Mouse (Mus musculus): ENCODE data around the gene Lyrm4. TPM values are rescaled to one million over a fixed set of nuclear protein-coding genes. Genes with fewer than 3 reads are reported as not detected.
A peak's percentile ranks its signal among the peaks of the same experiment; 100 is the strongest.

Gene Lyrm4
- polyA plus RNA-seq, 1 experiment from 2014 or later: 24.8 TPM

- Histone ChIP-seq H3K27ac (replicated peaks; ENCODE audit: low read depth, low read length) (no peak overlapping the region), H3K4me1 (ENCODE audit: control insufficient read depth, insufficient read depth, low read length) (peaks cover 8% of the 10 kb centered on the region), H3K4me3 (ENCODE audit: low read depth, low read length) (peak overlapping the region; percentile 50), H3K9ac (ENCODE audit: low read depth, low read length) (peak overlapping the region; percentile 56), H3K4me2 (ENCODE audit: low read depth, low read length) (peak overlapping the region; percentile 100), H3K36me3 (ENCODE audit: control insufficient read depth, insufficient read depth, low read length) (no peaks in the 10 kb centered on the region), H3K9me3 (ENCODE audit: control insufficient read depth, low read length) (no peaks in the 10 kb centered on the region), H3K27me3 (replicated peaks; ENCODE audit: control insufficient read depth, insufficient read depth, low read length) (peaks cover 20% of the 10 kb centered on the region)
- DNase-seq (ENCODE audit: low spot score) (peak; percentile 68), ATAC-seq (ENCODE audit: low read depth) (peak; percentile 84)
- WGBS: 2% methylated on average over 28 of the region's 57 CpGs
Observed at GRCm38 (mm10) chr13:35968719-35969430, 148.5 kb downstream of the Lyrm4 start.

- H3K9me3 ChIP-seq (ENCODE audit: control insufficient read depth, low read length): no peaks in the 10 kb centered on the region
- ATAC-seq (ENCODE audit: low read depth) (peak; percentile 68), DNase-seq (ENCODE audit: low spot score) (peak; percentile 47)
- H3K27me3 ChIP-seq (replicated peaks; ENCODE audit: control insufficient read depth, insufficient read depth, low read length): peaks cover 20% of the 10 kb centered on the region
- WGBS: under 1% methylated on average over 32 of the region's 38 CpGs
- H3K36me3 ChIP-seq (ENCODE audit: control insufficient read depth, insufficient read depth, low read length): no peaks in the 10 kb centered on the region
- H3K9ac ChIP-seq (ENCODE audit: low read depth, low read length): peak overlapping the region; percentile 56
- H3K4me3 ChIP-seq (ENCODE audit: low read depth, low read length): peak overlapping the region; percentile 50
- H3K4me2 ChIP-seq (ENCODE audit: low read depth, low read length): peak overlapping the region; percentile 100
- no peak overlapping the region for H3K27ac ChIP-seq (replicated peaks; ENCODE audit: low read depth, low read length)
- peaks cover 8% of the 10 kb centered on the region for H3K4me1 ChIP-seq (ENCODE audit: control insufficient read depth, insufficient read depth, low read length)
Observed at GRCm38 (mm10) chr13:35968131-35968718, 149.1 kb downstream of the Lyrm4 start.

DNA sequence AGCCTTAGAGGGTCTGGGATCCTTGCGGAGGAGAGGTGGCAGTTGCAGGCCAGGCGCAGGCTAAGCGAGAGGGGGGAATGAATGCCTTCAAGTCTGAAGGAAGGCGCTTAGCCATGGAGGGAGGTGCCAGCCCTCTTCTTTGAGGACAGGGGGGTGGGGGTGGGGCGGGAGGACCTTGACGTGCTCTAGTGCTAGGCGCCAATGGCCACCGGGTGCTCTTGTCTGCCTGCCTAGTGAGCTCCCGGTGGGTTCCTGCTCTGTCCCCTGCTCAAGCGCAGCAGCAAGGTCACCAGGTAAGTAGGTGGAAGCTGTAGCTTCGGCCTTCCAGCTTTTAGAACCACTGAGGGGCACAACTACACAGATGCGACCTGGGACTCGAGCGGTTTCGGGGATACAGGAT is 149.6 kb downstream of the Lyrm4 start:
- Histone ChIP-seq H3K4me3 (ENCODE audit: low read depth, low read length) (peak overlapping the region; percentile 50), H3K9me3 (ENCODE audit: control insufficient read depth, low read length) (no peaks in the 10 kb centered on the region), H3K4me1 (ENCODE audit: control insufficient read depth, insufficient read depth, low read length) (peaks cover 8% of the 10 kb centered on the region), H3K4me2 (ENCODE audit: low read depth, low read length) (peak overlapping the region; percentile 100), H3K9ac (ENCODE audit: low read depth, low read length) (peak overlapping the region; percentile 56), H3K27me3 (replicated peaks; ENCODE audit: control insufficient read depth, insufficient read depth, low read length) (peaks cover 20% of the 10 kb centered on the region), H3K27ac (replicated peaks; ENCODE audit: low read depth, low read length) (no peak overlapping the region), H3K36me3 (ENCODE audit: control insufficient read depth, insufficient read depth, low read length) (no peaks in the 10 kb centered on the region)
- no peak for ATAC-seq (ENCODE audit: low read depth)
- WGBS: 2% methylated on average over 13 of the region's 15 CpGs
- peak; percentile 7 for DNase-seq (ENCODE audit: low spot score)

DNA sequence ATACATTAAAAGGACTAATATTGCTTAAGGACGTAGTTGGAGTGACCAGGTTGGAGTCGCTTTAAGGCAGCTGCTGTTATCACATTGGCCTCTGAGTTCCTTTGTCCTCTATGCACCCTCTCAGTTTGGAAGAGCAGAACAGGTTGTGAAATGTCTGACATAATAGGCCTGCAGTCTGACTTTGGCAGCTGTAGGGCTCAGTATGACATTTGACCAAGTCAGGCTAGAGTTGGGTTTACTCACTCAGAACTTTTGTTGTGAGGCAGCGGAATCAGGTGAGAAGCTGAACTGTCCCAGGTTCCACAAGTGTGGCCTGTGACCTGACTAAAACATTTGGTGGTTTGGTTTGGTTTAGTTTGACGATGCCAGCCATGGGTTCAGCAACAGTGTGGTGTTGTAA is 153.7 kb downstream of the Lyrm4 start:
- no peak overlapping the region for H3K27ac ChIP-seq (replicated peaks; ENCODE audit: low read depth, low read length)
- H3K27me3 ChIP-seq (replicated peaks; ENCODE audit: control insufficient read depth, insufficient read depth, low read length): peaks cover 5% of the 10 kb centered on the region; the same call in 1 of the 2 replicates
- ATAC-seq (ENCODE audit: low read depth): no peak
- no peak overlapping the region for H3K9ac ChIP-seq (ENCODE audit: low read depth, low read length)
- DNase-seq (ENCODE audit: low spot score): no peak
- H3K4me3 ChIP-seq (ENCODE audit: low read depth, low read length): no peak overlapping the region
- no peaks in the 10 kb centered on the region for H3K9me3 ChIP-seq (ENCODE audit: control insufficient read depth, low read length)
- no peaks in the 10 kb centered on the region for H3K36me3 ChIP-seq (ENCODE audit: control insufficient read depth, insufficient read depth, low read length)
- 91% methylated on average over 4 of the region's 4 CpGs for WGBS
- peaks cover 4% of the 10 kb centered on the region for H3K4me1 ChIP-seq (ENCODE audit: control insufficient read depth, insufficient read depth, low read length)
- H3K4me2 ChIP-seq (ENCODE audit: low read depth, low read length): no peak overlapping the region

GRCm38 (mm10) chr13:35959391-35960067 is 157.8 kb downstream of the Lyrm4 start:
- no peak for ATAC-seq (ENCODE audit: low read depth)
- Histone ChIP-seq H3K27me3 (replicated peaks; ENCODE audit: control insufficient read depth, insufficient read depth, low read length) (no peaks in the 10 kb centered on the region), H3K36me3 (ENCODE audit: control insufficient read depth, insufficient read depth, low read length) (no peaks in the 10 kb centered on the region), H3K9ac (ENCODE audit: low read depth, low read length) (no peak overlapping the region), H3K4me2 (ENCODE audit: low read depth, low read length) (no peak overlapping the region), H3K4me1 (ENCODE audit: control insufficient read depth, insufficient read depth, low read length) (no peaks in the 10 kb centered on the region), H3K9me3 (ENCODE audit: control insufficient read depth, low read length) (no peaks in the 10 kb centered on the region), H3K27ac (replicated peaks; ENCODE audit: low read depth, low read length) (no peak overlapping the region), H3K4me3 (ENCODE audit: low read depth, low read length) (no peak overlapping the region)
- WGBS: 71% methylated on average over 12 of the region's 12 CpGs
- DNase-seq (ENCODE audit: low spot score): no peak

- Histone ChIP-seq H3K4me1 (ENCODE audit: control insufficient read depth, insufficient read depth, low read length) (no peaks in the 10 kb centered on the region), H3K9ac (ENCODE audit: low read depth, low read length) (no peak within 1 kb of the TSS), H3K36me3 (ENCODE audit: control insufficient read depth, insufficient read depth, low read length) (no peaks in the 10 kb centered on the region), H3K27ac (replicated peaks; ENCODE audit: low read depth, low read length) (no peak within 1 kb of the TSS), H3K4me2 (ENCODE audit: low read depth, low read length) (no peak within 1 kb of the TSS), H3K4me3 (ENCODE audit: low read depth, low read length) (no peak within 1 kb of the TSS), H3K27me3 (replicated peaks; ENCODE audit: control insufficient read depth, insufficient read depth, low read length) (no peaks in the 10 kb centered on the region), H3K9me3 (ENCODE audit: control insufficient read depth, low read length) (no peaks in the 10 kb centered on the region)
- no peak for ATAC-seq (ENCODE audit: low read depth)
- WGBS: 94% methylated on average over 1 of the region's 1 CpGs
- DNase-seq (ENCODE audit: low spot score): no peak
Observed at GRCm38 (mm10) chr13:35958539-35958938, 158.8 kb downstream of the Lyrm4 start, which contains the start of gene Ppp1r3g. Ppp1r3g (plus strand) TSS chr13:35958839.

GRCm38 (mm10) chr13:35949814-35950455 is 167.4 kb downstream of the Lyrm4 start:
- Histone ChIP-seq H3K4me2 (ENCODE audit: low read depth, low read length) (no peak overlapping the region), H3K4me3 (ENCODE audit: low read depth, low read length) (no peak overlapping the region), H3K27ac (replicated peaks; ENCODE audit: low read depth, low read length) (no peak overlapping the region), H3K9ac (ENCODE audit: low read depth, low read length) (no peak overlapping the region), H3K4me1 (ENCODE audit: control insufficient read depth, insufficient read depth, low read length) (no peaks in the 10 kb centered on the region), H3K9me3 (ENCODE audit: control insufficient read depth, low read length) (peaks cover 15% of the 10 kb centered on the region; the same call in 1 of the 2 replicates), H3K36me3 (ENCODE audit: control insufficient read depth, insufficient read depth, low read length) (no peaks in the 10 kb centered on the region), H3K27me3 (replicated peaks; ENCODE audit: control insufficient read depth, insufficient read depth, low read length) (no peaks in the 10 kb centered on the region)
- DNase-seq (ENCODE audit: low spot score): peak; percentile 28
- 68% methylated on average over 17 of the region's 17 CpGs for WGBS
- no peak for ATAC-seq (ENCODE audit: low read depth)

DNA sequence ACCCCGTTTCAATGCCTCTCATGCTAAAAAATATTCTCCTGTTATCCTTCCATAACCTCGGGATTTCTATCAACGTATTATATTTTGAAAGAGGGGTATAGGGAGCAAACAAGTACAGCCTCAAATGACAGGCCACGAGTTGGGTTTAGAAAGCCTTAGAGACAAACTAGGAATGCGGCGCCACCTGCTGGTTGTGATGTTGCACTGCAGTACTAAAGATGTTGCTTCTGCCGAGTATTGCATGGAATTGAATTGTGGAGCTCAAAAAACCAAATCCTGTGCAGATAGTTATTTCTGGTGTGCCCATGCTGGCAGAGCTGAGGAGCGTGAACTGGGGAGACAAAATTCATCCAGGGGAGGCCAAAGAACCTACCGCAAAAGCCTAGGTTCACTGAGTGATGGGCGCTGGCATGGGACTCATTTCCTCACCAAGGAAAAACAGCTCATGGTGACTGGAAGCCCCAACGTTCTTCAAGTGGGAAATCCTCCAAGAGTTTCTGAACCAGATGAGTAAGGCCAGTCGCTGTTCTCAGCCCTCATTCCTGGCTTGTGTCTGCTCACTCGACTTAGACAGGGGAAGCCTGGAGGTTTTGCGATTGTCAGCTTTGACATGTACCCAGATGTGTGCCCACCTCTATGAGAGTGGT is 169.8 kb downstream of the Lyrm4 start:
- ATAC-seq (ENCODE audit: low read depth): 0 out of 2 replicates have a peak, but pooled peaks have one; percentile 30
- H3K4me3 ChIP-seq (ENCODE audit: low read depth, low read length): no peak overlapping the region
- H3K27me3 ChIP-seq (replicated peaks; ENCODE audit: control insufficient read depth, insufficient read depth, low read length): no peaks in the 10 kb centered on the region
- H3K9me3 ChIP-seq (ENCODE audit: control insufficient read depth, low read length): peaks cover 12% of the 10 kb centered on the region; the same call in 1 of the 2 replicates
- no peaks in the 10 kb centered on the region for H3K36me3 ChIP-seq (ENCODE audit: control insufficient read depth, insufficient read depth, low read length)
- H3K4me2 ChIP-seq (ENCODE audit: low read depth, low read length): no peak overlapping the region
- peak; percentile 89 for DNase-seq (ENCODE audit: low spot score)
- H3K4me1 ChIP-seq (ENCODE audit: control insufficient read depth, insufficient read depth, low read length): no peaks in the 10 kb centered on the region
- WGBS: 18% methylated on average over 14 of the region's 14 CpGs
- H3K9ac ChIP-seq (ENCODE audit: low read depth, low read length): no peak overlapping the region
- no peak overlapping the region for H3K27ac ChIP-seq (replicated peaks; ENCODE audit: low read depth, low read length)

Measured in embryonic facial prominence, embryonic 14.5 days (tissue).